Mouse (Mus musculus): ENCODE results near the gene Scamp2.

Scamp2 gene

DNA sequence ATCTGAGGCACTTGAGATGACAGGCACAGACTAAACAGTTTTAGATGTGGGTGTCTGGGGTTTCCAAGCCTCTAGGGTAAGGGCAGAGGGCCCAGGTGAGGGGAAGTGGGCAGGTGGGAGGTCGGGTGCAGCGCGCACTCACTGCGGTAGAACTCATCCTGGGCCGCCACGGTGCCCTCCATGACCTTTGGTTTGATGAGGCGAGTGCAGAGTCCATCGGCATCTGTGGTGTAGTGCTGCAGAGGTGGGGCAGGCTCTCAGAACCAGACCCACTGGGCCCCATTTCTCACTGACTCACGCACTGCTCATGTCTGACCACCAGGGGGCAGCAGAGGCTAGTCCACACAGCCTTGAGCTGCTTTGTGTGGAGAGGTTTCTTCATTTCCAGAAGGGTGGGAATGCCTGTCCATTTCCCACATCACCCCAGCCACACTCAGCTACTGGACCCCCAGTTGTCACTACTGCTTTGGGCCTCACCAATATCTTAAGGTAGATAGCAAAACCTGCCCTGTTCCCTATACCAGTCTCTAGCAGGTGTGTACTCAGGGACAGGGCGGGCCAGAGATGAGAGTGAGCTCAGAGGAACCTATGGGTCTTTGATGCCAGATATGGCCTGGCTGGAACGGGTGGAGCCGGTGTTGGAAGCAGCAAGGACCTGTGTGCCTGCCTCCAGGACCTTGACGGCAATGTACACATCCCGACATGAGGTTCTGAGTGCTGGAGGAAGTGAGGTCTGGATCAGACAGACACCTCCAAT, 68.6 kb downstream of the Scamp2 start:
- peak; percentile 80 for DNase-seq

DNA sequence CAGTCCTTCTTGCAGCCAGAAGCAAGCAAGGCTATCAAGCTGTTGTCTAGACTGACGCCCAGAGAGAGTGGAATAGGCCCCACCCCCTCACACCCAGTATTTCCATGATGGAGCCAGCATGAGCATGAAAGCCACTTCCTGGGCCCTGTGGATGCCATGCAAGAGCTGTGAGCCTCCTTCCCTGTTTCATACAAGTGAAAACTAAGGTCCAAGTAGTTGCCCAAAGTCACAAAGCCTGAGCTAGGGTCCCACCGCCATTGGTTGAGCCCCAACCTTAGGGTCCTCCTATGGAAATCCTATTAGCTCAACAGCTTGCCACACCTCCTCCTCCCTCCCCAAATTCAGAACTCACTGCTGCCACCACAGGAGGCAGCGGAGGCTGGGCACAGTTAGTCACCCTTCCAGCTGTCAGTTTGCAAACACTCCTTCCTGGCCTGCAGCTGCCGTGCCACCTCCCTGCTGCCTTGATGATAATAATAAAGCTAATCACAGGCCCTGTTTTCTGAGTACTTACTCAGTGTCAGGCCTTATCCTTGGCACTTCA, 72.8 kb downstream of the Scamp2 start:
- no peak for DNase-seq

DNA sequence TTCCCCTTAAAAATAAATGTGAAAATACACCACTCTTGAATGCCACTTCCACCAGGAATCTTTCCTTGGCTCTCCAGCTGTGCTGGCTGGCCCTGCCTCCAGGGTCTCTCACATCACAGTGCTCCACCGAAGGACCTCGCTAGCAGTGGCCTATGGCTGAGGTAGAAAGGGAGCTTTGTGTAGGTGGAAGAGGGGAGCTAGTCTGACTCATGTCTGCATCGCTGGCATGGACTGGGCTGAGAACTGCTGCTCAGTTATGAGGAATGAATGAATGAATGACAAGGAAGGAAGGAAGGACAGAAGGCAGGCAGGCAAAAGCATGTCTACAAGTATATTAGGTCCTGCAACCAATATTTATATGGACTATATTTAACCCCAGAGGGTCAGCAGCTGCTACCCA, 76.5 kb downstream of the Scamp2 start:
- DNase-seq: no peak

DNA sequence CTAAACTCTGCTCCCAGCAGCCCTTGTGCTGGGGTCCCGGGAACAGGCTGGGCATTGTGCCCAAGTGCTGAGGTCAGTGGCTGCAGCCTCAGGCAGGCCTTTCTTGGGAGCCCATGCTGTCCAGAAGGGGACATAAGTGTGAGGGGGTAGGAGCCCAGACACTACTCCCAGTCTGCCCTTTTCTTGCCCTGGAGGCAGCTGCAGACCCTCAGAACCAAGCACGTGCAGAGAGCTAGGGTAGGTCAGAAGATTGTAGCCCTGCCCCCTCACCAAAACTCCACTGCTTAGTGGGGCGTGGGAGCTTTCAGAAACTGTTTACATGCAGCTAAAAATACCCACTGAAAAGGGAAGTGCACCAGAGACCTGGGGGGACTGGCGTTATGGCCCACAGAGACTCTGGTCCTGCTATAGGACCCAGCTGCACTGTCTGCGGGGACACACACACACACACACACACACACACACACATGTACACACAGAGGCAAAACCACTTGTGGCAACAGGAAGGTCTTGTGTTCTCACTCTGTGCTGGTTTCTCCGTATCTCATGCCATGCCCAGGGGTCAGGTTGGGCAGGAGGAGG, 77.1 kb downstream of the Scamp2 start:
- DNase-seq: peak; percentile 70

Data from kidney, adult 18-20 months (tissue).